Mouse (Mus musculus): ENCODE results near the gene Rassf5. TPM values are rescaled to one million over a fixed set of nuclear protein-coding genes. Genes with fewer than 3 reads are reported as not detected.
"Not testable (repeated sequence)": the region's sequence is repeated elsewhere in the genome, so short reads cannot be mapped to it uniquely, and the experiment has no call there.

Gene Rassf5
- polyA plus RNA-seq, 1 experiment from 2014 or later, result 6.1 TPM

GRCm38 (mm10) chr1:131257288-131257687 lies 12.2 kb upstream of the Rassf5 start:
- Histone ChIP-seq H3K27me3 (no peaks in the 10 kb centered on the region), H3K4me3 (replicated peaks) (no peak overlapping the region), H3K4me2 (no peak overlapping the region), H3K9ac (no peak overlapping the region), H3K36me3 (replicated peaks) (0 out of 2 replicates have a peak, but pooled peaks cover 4% of the 10 kb centered on the region), H3K27ac (replicated peaks) (no peak overlapping the region), H3K4me1 (replicated peaks) (no peaks in the 10 kb centered on the region), H3K9me3 (replicated peaks) (no peaks in the 10 kb centered on the region)
- no peak for ATAC-seq (ENCODE audit: insufficient read depth)
- WGBS (ENCODE audit: insufficient replicate concordance), result 69% methylated on average over 6 of the region's 6 CpGs

- H3K27me3 ChIP-seq, result peaks cover 19% of the 10 kb centered on the region; the same call in 1 of the 2 replicates
- H3K4me3 ChIP-seq (replicated peaks); H3K4me2 ChIP-seq; ATAC-seq (ENCODE audit: insufficient read depth); H3K27ac ChIP-seq (replicated peaks); H3K4me1 ChIP-seq (replicated peaks); H3K9me3 ChIP-seq (replicated peaks); H3K9ac ChIP-seq; H3K36me3 ChIP-seq (replicated peaks): not testable (repeated sequence)
- WGBS (ENCODE audit: insufficient replicate concordance), result 51% methylated on average over 7 of the region's 7 CpGs
Measured at GRCm38 (mm10) chr1:131252516-131253250, 7.6 kb upstream of the Rassf5 start.

- Histone ChIP-seq H3K9ac (no peak overlapping the region), H3K4me1 (replicated peaks) (peaks cover 35% of the 10 kb centered on the region), H3K9me3 (replicated peaks) (no peaks in the 10 kb centered on the region), H3K4me3 (replicated peaks) (0 out of 2 replicates have a peak overlapping the region, but pooled peaks have one; percentile 59), H3K36me3 (replicated peaks) (no peaks in the 10 kb centered on the region), H3K27me3 (peaks cover 79% of the 10 kb centered on the region), H3K4me2 (peak overlapping the region; percentile 74), H3K27ac (replicated peaks) (no peak overlapping the region)
- ATAC-seq (ENCODE audit: insufficient read depth), result no peak
- 2% methylated on average over 7 of the region's 7 CpGs for WGBS (ENCODE audit: insufficient replicate concordance)
Measured at GRCm38 (mm10) chr1:131246433-131247395, 1.7 kb upstream of the Rassf5 start.

- Histone ChIP-seq H3K9me3 (replicated peaks) (no peaks in the 10 kb centered on the region), H3K36me3 (replicated peaks) (no peaks in the 10 kb centered on the region), H3K27me3 (peaks cover 85% of the 10 kb centered on the region), H3K4me3 (replicated peaks) (peak overlapping the region; percentile 59), H3K27ac (replicated peaks) (no peak overlapping the region), H3K9ac (no peak overlapping the region), H3K4me2 (peak overlapping the region; percentile 74), H3K4me1 (replicated peaks) (peaks cover 35% of the 10 kb centered on the region)
- ATAC-seq (ENCODE audit: insufficient read depth), result no peak
- 5% methylated on average over 9 of the region's 9 CpGs for WGBS (ENCODE audit: insufficient replicate concordance)
Measured at GRCm38 (mm10) chr1:131245926-131246325, 868 bp upstream of the Rassf5 start.

GRCm38 (mm10) chr1:131244536-131245088 lies 446 bp downstream of the Rassf5 start:
- WGBS (ENCODE audit: insufficient replicate concordance), result 3% methylated on average over 56 of the region's 57 CpGs

GRCm38 (mm10) chr1:131242956-131243355 lies 2.1 kb downstream of the Rassf5 start:
- ATAC-seq (ENCODE audit: insufficient read depth), result no peak
- Histone ChIP-seq H3K27me3 (peaks cover 81% of the 10 kb centered on the region), H3K36me3 (replicated peaks) (no peaks in the 10 kb centered on the region), H3K9ac (no peak overlapping the region), H3K4me3 (replicated peaks) (no peak overlapping the region), H3K4me2 (peak overlapping the region; percentile 16; the same call in 1 of the 2 replicates), H3K27ac (replicated peaks) (no peak overlapping the region), H3K4me1 (replicated peaks) (peaks cover 35% of the 10 kb centered on the region), H3K9me3 (replicated peaks) (no peaks in the 10 kb centered on the region)
- WGBS (ENCODE audit: insufficient replicate concordance), result 24% methylated on average over 6 of the region's 6 CpGs

More at GRCm38 (mm10) chr1:131244536-131245088, 446 bp downstream of the Rassf5 start:
- Histone ChIP-seq H3K4me3 (replicated peaks) (peak overlapping the region; percentile 59), H3K4me1 (replicated peaks) (peaks cover 35% of the 10 kb centered on the region), H3K9me3 (replicated peaks) (no peaks in the 10 kb centered on the region), H3K27ac (replicated peaks) (no peak overlapping the region), H3K36me3 (replicated peaks) (no peaks in the 10 kb centered on the region), H3K27me3 (peaks cover 87% of the 10 kb centered on the region), H3K9ac (peak overlapping the region; percentile 42; the same call in 1 of the 2 replicates), H3K4me2 (peak overlapping the region; percentile 74)
- no peak for ATAC-seq (ENCODE audit: insufficient read depth)

- no peak overlapping the region for H3K27ac ChIP-seq (replicated peaks)
- H3K36me3 ChIP-seq (replicated peaks), result no peaks in the 10 kb centered on the region
- 63% methylated on average over 12 of the region's 12 CpGs for WGBS (ENCODE audit: insufficient replicate concordance)
- no peak overlapping the region for H3K4me2 ChIP-seq
- ATAC-seq (ENCODE audit: insufficient read depth), result no peak
- H3K9me3 ChIP-seq (replicated peaks), result no peaks in the 10 kb centered on the region
- peaks cover 15% of the 10 kb centered on the region for H3K4me1 ChIP-seq (replicated peaks)
- H3K9ac ChIP-seq, result no peak overlapping the region
- no peak overlapping the region for H3K4me3 ChIP-seq (replicated peaks)
- peaks cover 53% of the 10 kb centered on the region for H3K27me3 ChIP-seq
Measured at GRCm38 (mm10) chr1:131239576-131240193, 5.4 kb downstream of the Rassf5 start.

- no peak for ATAC-seq (ENCODE audit: insufficient read depth)
- Histone ChIP-seq H3K4me1 (replicated peaks) (peaks cover 12% of the 10 kb centered on the region), H3K27me3 (peaks cover 46% of the 10 kb centered on the region), H3K4me2 (no peak overlapping the region), H3K9me3 (replicated peaks) (no peaks in the 10 kb centered on the region), H3K9ac (no peak overlapping the region), H3K36me3 (replicated peaks) (no peaks in the 10 kb centered on the region), H3K27ac (replicated peaks) (no peak overlapping the region), H3K4me3 (replicated peaks) (no peak overlapping the region)
- WGBS (ENCODE audit: insufficient replicate concordance), result 47% methylated on average over 8 of the region's 8 CpGs
Measured at GRCm38 (mm10) chr1:131238931-131239381, 6.1 kb downstream of the Rassf5 start.

- no peak for ATAC-seq (ENCODE audit: insufficient read depth)
- Histone ChIP-seq H3K36me3 (replicated peaks) (no peaks in the 10 kb centered on the region), H3K9ac (no peak overlapping the region), H3K27ac (replicated peaks) (no peak overlapping the region), H3K9me3 (replicated peaks) (no peaks in the 10 kb centered on the region), H3K4me3 (replicated peaks) (no peak overlapping the region), H3K27me3 (peaks cover 27% of the 10 kb centered on the region; the same call in 1 of the 2 replicates), H3K4me2 (no peak overlapping the region), H3K4me1 (replicated peaks) (no peaks in the 10 kb centered on the region; the same call in 1 of the 2 replicates)
- WGBS (ENCODE audit: insufficient replicate concordance), result 31% methylated on average over 7 of the region's 7 CpGs
Measured at GRCm38 (mm10) chr1:131236077-131236476, 9.0 kb downstream of the Rassf5 start.

- ATAC-seq (ENCODE audit: insufficient read depth), result no peak
- no peak overlapping the region for H3K9ac ChIP-seq
- no peaks in the 10 kb centered on the region for H3K4me1 ChIP-seq (replicated peaks)
- no peak overlapping the region for H3K4me3 ChIP-seq (replicated peaks)
- H3K9me3 ChIP-seq (replicated peaks), result no peaks in the 10 kb centered on the region
- WGBS (ENCODE audit: insufficient replicate concordance), result 54% methylated on average over 12 of the region's 12 CpGs
- no peak overlapping the region for H3K4me2 ChIP-seq
- H3K36me3 ChIP-seq (replicated peaks), result no peaks in the 10 kb centered on the region
- no peak overlapping the region for H3K27ac ChIP-seq (replicated peaks)
- H3K27me3 ChIP-seq, result 0 out of 2 replicates have a peak, but pooled peaks cover 13% of the 10 kb centered on the region
Measured at GRCm38 (mm10) chr1:131233527-131233926, 11.5 kb downstream of the Rassf5 start.
